Mouse (Mus musculus): Measurements from ENCODE around the gene Gpc4. TPM values are rescaled to one million over a fixed set of nuclear protein-coding genes. Genes with fewer than 3 reads are reported as not detected.
A peak's percentile ranks its signal among the peaks of the same experiment; 100 is the strongest.

The Gpc4 gene
- total and polyA plus RNA-seq, 3 experiments, result not detected

DNA sequence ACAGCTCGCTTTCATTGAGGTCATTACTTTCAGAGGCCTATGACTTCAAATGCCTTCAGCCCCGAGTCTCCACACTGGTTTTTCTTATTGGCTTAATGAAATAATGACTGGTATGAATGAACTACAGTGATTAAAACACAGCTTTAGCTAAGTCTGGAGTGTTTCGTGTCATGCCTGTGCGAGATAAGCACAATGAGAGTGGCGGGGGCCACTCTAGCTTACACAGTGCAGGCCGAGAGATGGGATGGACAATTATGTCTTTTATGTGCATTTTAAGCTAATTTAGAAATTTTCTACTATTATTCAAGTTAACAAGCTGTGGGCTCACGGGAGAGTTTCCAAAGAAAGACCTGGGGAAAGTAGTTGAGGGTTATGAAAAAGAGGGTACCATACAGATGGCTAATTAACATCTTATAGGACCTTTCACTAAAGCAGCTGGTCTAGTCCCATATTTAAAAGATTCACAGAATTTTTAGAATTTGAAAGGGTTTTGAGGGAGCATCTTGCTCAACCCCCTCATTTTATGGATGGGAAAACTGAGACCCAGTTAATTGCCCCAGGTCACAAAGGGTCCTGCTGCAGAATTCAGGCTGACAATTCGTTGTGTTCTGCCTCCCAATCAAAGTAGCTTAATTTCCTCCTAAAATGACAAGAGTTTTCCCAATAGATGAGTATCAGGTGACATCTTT lies 78.0 kb downstream of the Gpc4 start:
- H3K27me3 ChIP-seq (replicated peaks), result no peaks in the 10 kb centered on the region
- no peak for TF ChIP-seq EP300 (IDR thresholded peaks at IDR 0.05; ENCODE audit: low read length)
- no peak for TF ChIP-seq SMC3 (IDR thresholded peaks at IDR 0.05; ENCODE audit: low read depth, low read length)
- no peak for TF ChIP-seq MAX (IDR thresholded peaks at IDR 0.05; ENCODE audit: low read length)
- no peak for TF ChIP-seq ZKSCAN1 (IDR thresholded peaks at IDR 0.05; ENCODE audit: borderline replicate concordance, low read depth, low read length)
- no peak for TF ChIP-seq JUND (conservative IDR thresholded peaks at IDR 0.05; ENCODE audit: low read depth, low read length)
- TF ChIP-seq ZC3H11A (IDR thresholded peaks at IDR 0.05; ENCODE audit: low read depth, low read length), result no peak
- no peak for TF ChIP-seq RCOR1 (conservative IDR thresholded peaks at IDR 0.05; ENCODE audit: low read depth, low read length)
- TF ChIP-seq CTCF (conservative IDR thresholded peaks at IDR 0.05 in 1 of 2, IDR thresholded peaks at IDR 0.05 in 1 of 2; ENCODE audit: low read depth in 2 of 2, low read length in 2 of 2), result no peak
- no peak for TF ChIP-seq HCFC1 (IDR thresholded peaks at IDR 0.05; ENCODE audit: low read depth, low read length)
- TF ChIP-seq IRF4 (IDR thresholded peaks at IDR 0.05; ENCODE audit: low read depth, low read length), result no peak
- TF ChIP-seq NRF1 (IDR thresholded peaks at IDR 0.05; ENCODE audit: low read depth, low read length), result no peak
- TF ChIP-seq CHD1 (IDR thresholded peaks at IDR 0.05; ENCODE audit: low read depth, low read length), result no peak
- no peak overlapping the region for H3K9ac ChIP-seq (ENCODE audit: insufficient read depth, low read depth)
- in situ Hi-C loops (cut with MboI; ENCODE audit: low pct_ligation_motif_present, low pct_unique_long_range_greater_than_20kb, low sequenced_read_pairs), result no loop called here
- no peak overlapping the region for H3K4me3 ChIP-seq (replicated peaks in 1 of 3; ENCODE audit: low read depth in 2 of 3, low read length in 2 of 3, poor library complexity in 1 of 3)
- no peaks in the 10 kb centered on the region for H3K9me3 ChIP-seq (replicated peaks; ENCODE audit: low read length)
- H3K4me2 ChIP-seq (ENCODE audit: insufficient read depth, low read depth, poor library complexity, severe bottlenecking), result no peak overlapping the region
- dilution Hi-C loops (cut with MboI; ENCODE audit: extremely low pct_ligation_motif_present, extremely low pct_unique_long_range_greater_than_20kb, low sequenced_read_pairs), result no loop called here
- no peaks in the 10 kb centered on the region for H3K79me2 ChIP-seq (replicated peaks; ENCODE audit: control insufficient read depth, extremely low read depth, insufficient read depth, poor library complexity, severe bottlenecking)
- no peaks in the 10 kb centered on the region for H3K36me3 ChIP-seq (replicated peaks in 1 of 2; ENCODE audit: control insufficient read depth in 1 of 2, insufficient read depth in 1 of 2, low read length in 1 of 2)
- H3K27ac ChIP-seq (ENCODE audit: insufficient read depth, low read depth), result no peak overlapping the region
- no peak for DNase-seq (ENCODE audit: extremely low read depth)
- no peaks in the 10 kb centered on the region for H3K4me1 ChIP-seq (ENCODE audit: control insufficient read depth in 1 of 2, insufficient read depth in 2 of 2)

GRCm38 (mm10) chrX:52083557-52083956 lies 81.5 kb downstream of the Gpc4 start:
- TF ChIP-seq MAZ (IDR thresholded peaks at IDR 0.05; ENCODE audit: low read depth, low read length) (no peak), ZNF384 (IDR thresholded peaks at IDR 0.05; ENCODE audit: low read depth, low read length) (peak; percentile 63)
- Histone ChIP-seq H3K4me2 (ENCODE audit: insufficient read depth, low read depth, poor library complexity, severe bottlenecking) (no peak overlapping the region), H3K27ac (ENCODE audit: insufficient read depth, low read depth) (no peak overlapping the region), H3K9ac (ENCODE audit: insufficient read depth, low read depth) (no peak overlapping the region), H3K4me1 (ENCODE audit: control insufficient read depth in 1 of 2, insufficient read depth in 2 of 2) (no peaks in the 10 kb centered on the region), H3K9me3 (replicated peaks; ENCODE audit: low read length) (no peaks in the 10 kb centered on the region), H3K27me3 (replicated peaks) (no peaks in the 10 kb centered on the region), H3K36me3 (replicated peaks in 1 of 2; ENCODE audit: control insufficient read depth in 1 of 2, insufficient read depth in 1 of 2, low read length in 1 of 2) (no peaks in the 10 kb centered on the region), H3K4me3 (replicated peaks in 1 of 3; ENCODE audit: low read depth in 2 of 3, low read length in 2 of 3, poor library complexity in 1 of 3) (no peak overlapping the region), H3K79me2 (replicated peaks; ENCODE audit: control insufficient read depth, extremely low read depth, insufficient read depth, poor library complexity, severe bottlenecking) (no peaks in the 10 kb centered on the region)
- dilution Hi-C loops (cut with MboI; ENCODE audit: extremely low pct_ligation_motif_present, extremely low pct_unique_long_range_greater_than_20kb, low sequenced_read_pairs), result no loop called here
- DNase-seq (ENCODE audit: extremely low read depth), result no peak
- in situ Hi-C loops (cut with MboI; ENCODE audit: low pct_ligation_motif_present, low pct_unique_long_range_greater_than_20kb, low sequenced_read_pairs), result no loop called here

DNA sequence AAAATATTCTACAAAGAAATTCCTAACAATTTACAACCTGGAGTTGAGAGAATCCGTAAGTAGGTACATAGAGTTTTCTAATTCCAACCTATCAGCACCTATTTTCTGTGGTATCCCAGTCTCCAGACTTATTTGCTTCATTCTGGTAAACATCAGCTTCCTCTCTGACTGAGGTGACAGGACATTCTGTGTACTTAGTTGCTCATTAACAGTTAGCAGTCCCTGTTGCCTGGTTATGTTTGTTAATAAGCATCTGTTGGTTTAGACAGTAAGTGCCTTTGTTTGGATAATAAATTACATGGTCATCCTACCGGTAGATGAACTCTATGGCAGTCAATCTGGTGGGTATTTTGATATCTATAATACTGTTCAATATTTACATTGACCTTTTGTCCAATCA lies 92.6 kb downstream of the Gpc4 start:
- dilution Hi-C loops (cut with MboI; ENCODE audit: extremely low pct_ligation_motif_present, extremely low pct_unique_long_range_greater_than_20kb, low sequenced_read_pairs), result no loop called here
- no peaks in the 10 kb centered on the region for H3K79me2 ChIP-seq (replicated peaks; ENCODE audit: control insufficient read depth, extremely low read depth, insufficient read depth, poor library complexity, severe bottlenecking)
- no peak overlapping the region for H3K9ac ChIP-seq (ENCODE audit: insufficient read depth, low read depth)
- H3K4me2 ChIP-seq (ENCODE audit: insufficient read depth, low read depth, poor library complexity, severe bottlenecking), result no peak overlapping the region
- H3K9me3 ChIP-seq (replicated peaks; ENCODE audit: low read length), result no peaks in the 10 kb centered on the region
- no peak overlapping the region for H3K27ac ChIP-seq (ENCODE audit: insufficient read depth, low read depth)
- in situ Hi-C loops (cut with MboI; ENCODE audit: low pct_ligation_motif_present, low pct_unique_long_range_greater_than_20kb, low sequenced_read_pairs), result no loop called here
- DNase-seq (ENCODE audit: extremely low read depth), result no peak
- no peaks in the 10 kb centered on the region for H3K36me3 ChIP-seq (replicated peaks in 1 of 2; ENCODE audit: control insufficient read depth in 1 of 2, insufficient read depth in 1 of 2, low read length in 1 of 2)
- H3K27me3 ChIP-seq (replicated peaks), result no peaks in the 10 kb centered on the region
- TF ChIP-seq BHLHE40 (IDR thresholded peaks at IDR 0.05; ENCODE audit: low read depth, low read length) (no peak), SIN3A (IDR thresholded peaks at IDR 0.05; ENCODE audit: low read length) (no peak)
- H3K4me3 ChIP-seq (replicated peaks in 1 of 3; ENCODE audit: low read depth in 2 of 3, low read length in 2 of 3, poor library complexity in 1 of 3), result no peak overlapping the region
- no peaks in the 10 kb centered on the region for H3K4me1 ChIP-seq (ENCODE audit: control insufficient read depth in 1 of 2, insufficient read depth in 2 of 2)
